Mouse (Mus musculus): ENCODE measurements around the gene Ttll7. TPM values are rescaled to one million over a fixed set of nuclear protein-coding genes. Genes with fewer than 3 reads are reported as not detected.

Ttll7 gene
- polyA plus RNA-seq, 1 experiment from 2014 or later, result 1.0 TPM

GRCm38 (mm10) chr3:146927311-146928015 is 75.3 kb downstream of the Ttll7 start:
- 93% methylated on average over 6 of the region's 6 CpGs for WGBS
- no peaks in the 10 kb centered on the region for H3K36me3 ChIP-seq
- DNase-seq (ENCODE audit: low spot score), result no peak
- H3K9me3 ChIP-seq (replicated peaks), result no peaks in the 10 kb centered on the region
- no peak overlapping the region for H3K4me3 ChIP-seq
- H3K27me3 ChIP-seq (ENCODE audit: low read depth, poor library complexity, severe bottlenecking), result no peaks in the 10 kb centered on the region
- no peak overlapping the region for H3K27ac ChIP-seq
- no peaks in the 10 kb centered on the region for H3K4me1 ChIP-seq

- Histone ChIP-seq H3K4me1 (peaks cover 3% of the 10 kb centered on the region; the same call in 1 of the 2 replicates), H3K27ac (no peak overlapping the region), H3K36me3 (no peaks in the 10 kb centered on the region), H3K9me3 (replicated peaks) (no peaks in the 10 kb centered on the region), H3K27me3 (ENCODE audit: low read depth, poor library complexity, severe bottlenecking) (no peaks in the 10 kb centered on the region), H3K4me3 (no peak overlapping the region)
- 93% methylated on average over 7 of the region's 7 CpGs for WGBS
- DNase-seq (ENCODE audit: low spot score), result no peak
Observed at GRCm38 (mm10) chr3:146928141-146928540, 76.0 kb downstream of the Ttll7 start.

- Histone ChIP-seq H3K4me1 (peaks cover 3% of the 10 kb centered on the region; the same call in 1 of the 2 replicates), H3K36me3 (no peaks in the 10 kb centered on the region), H3K4me3 (no peak overlapping the region), H3K9me3 (replicated peaks) (no peaks in the 10 kb centered on the region), H3K27ac (no peak overlapping the region), H3K27me3 (ENCODE audit: low read depth, poor library complexity, severe bottlenecking) (no peaks in the 10 kb centered on the region)
- DNase-seq (ENCODE audit: low spot score), result no peak
- WGBS, result 89% methylated on average over 5 of the region's 5 CpGs
Observed at GRCm38 (mm10) chr3:146929011-146929410, 76.8 kb downstream of the Ttll7 start.

GRCm38 (mm10) chr3:146931190-146931589 is 79.0 kb downstream of the Ttll7 start:
- 94% methylated on average over 9 of the region's 9 CpGs for WGBS
- Histone ChIP-seq H3K27me3 (ENCODE audit: low read depth, poor library complexity, severe bottlenecking) (no peaks in the 10 kb centered on the region), H3K4me1 (peaks cover 3% of the 10 kb centered on the region; the same call in 1 of the 2 replicates), H3K36me3 (no peaks in the 10 kb centered on the region), H3K27ac (no peak overlapping the region), H3K9me3 (replicated peaks) (no peaks in the 10 kb centered on the region), H3K4me3 (no peak overlapping the region)
- DNase-seq (ENCODE audit: low spot score), result no peak

GRCm38 (mm10) chr3:146932506-146932905 is 80.3 kb downstream of the Ttll7 start:
- Histone ChIP-seq H3K36me3 (no peaks in the 10 kb centered on the region), H3K27me3 (ENCODE audit: low read depth, poor library complexity, severe bottlenecking) (no peaks in the 10 kb centered on the region), H3K4me3 (no peak overlapping the region), H3K4me1 (peaks cover 3% of the 10 kb centered on the region; the same call in 1 of the 2 replicates), H3K27ac (no peak overlapping the region), H3K9me3 (replicated peaks) (no peaks in the 10 kb centered on the region)
- 83% methylated on average over 5 of the region's 5 CpGs for WGBS
- no peak for DNase-seq (ENCODE audit: low spot score)

GRCm38 (mm10) chr3:146936888-146937287 is 84.7 kb downstream of the Ttll7 start:
- peaks cover 8% of the 10 kb centered on the region; the same call in 1 of the 2 replicates for H3K4me1 ChIP-seq
- no peaks in the 10 kb centered on the region for H3K36me3 ChIP-seq
- no peak overlapping the region for H3K4me3 ChIP-seq
- H3K27ac ChIP-seq, result no peak overlapping the region
- no peak for DNase-seq (ENCODE audit: low spot score)
- peaks cover 14% of the 10 kb centered on the region; the same call in 1 of the 2 replicates for H3K27me3 ChIP-seq (ENCODE audit: low read depth, poor library complexity, severe bottlenecking)
- H3K9me3 ChIP-seq (replicated peaks), result no peaks in the 10 kb centered on the region
- WGBS, result 81% methylated on average over 4 of the region's 4 CpGs

GRCm38 (mm10) chr3:146939391-146940250 is 87.5 kb downstream of the Ttll7 start:
- 32% methylated on average over 21 of the region's 21 CpGs for WGBS
- peak overlapping the region; percentile 35; the same call in 1 of the 2 replicates for H3K4me3 ChIP-seq
- peak; percentile 50 for DNase-seq (ENCODE audit: low spot score)
- peaks cover 14% of the 10 kb centered on the region; the same call in 1 of the 2 replicates for H3K27me3 ChIP-seq (ENCODE audit: low read depth, poor library complexity, severe bottlenecking)
- H3K4me1 ChIP-seq, result peaks cover 5% of the 10 kb centered on the region; the same call in 1 of the 2 replicates
- H3K27ac ChIP-seq, result no peak overlapping the region
- H3K36me3 ChIP-seq, result no peaks in the 10 kb centered on the region
- no peaks in the 10 kb centered on the region for H3K9me3 ChIP-seq (replicated peaks)

- WGBS, result 92% methylated on average over 2 of the region's 2 CpGs
- H3K4me1 ChIP-seq, result peaks cover 5% of the 10 kb centered on the region; the same call in 1 of the 2 replicates
- no peak overlapping the region for H3K4me3 ChIP-seq
- H3K9me3 ChIP-seq (replicated peaks), result no peaks in the 10 kb centered on the region
- H3K36me3 ChIP-seq, result no peaks in the 10 kb centered on the region
- H3K27me3 ChIP-seq (ENCODE audit: low read depth, poor library complexity, severe bottlenecking), result peaks cover 14% of the 10 kb centered on the region; the same call in 1 of the 2 replicates
- H3K27ac ChIP-seq, result no peak overlapping the region
- no peak for DNase-seq (ENCODE audit: low spot score)
Observed at GRCm38 (mm10) chr3:146943101-146943500, 90.9 kb downstream of the Ttll7 start.

GRCm38 (mm10) chr3:146945342-146945741 is 93.2 kb downstream of the Ttll7 start:
- H3K36me3 ChIP-seq, result no peaks in the 10 kb centered on the region
- peaks cover 8% of the 10 kb centered on the region; the same call in 1 of the 2 replicates for H3K27me3 ChIP-seq (ENCODE audit: low read depth, poor library complexity, severe bottlenecking)
- H3K9me3 ChIP-seq (replicated peaks), result no peaks in the 10 kb centered on the region
- DNase-seq (ENCODE audit: low spot score), result no peak
- no peaks in the 10 kb centered on the region for H3K4me1 ChIP-seq
- H3K27ac ChIP-seq, result no peak overlapping the region
- no peak overlapping the region for H3K4me3 ChIP-seq
- 33% methylated on average over 2 of the region's 2 CpGs for WGBS

GRCm38 (mm10) chr3:146945887-146946286 is 93.7 kb downstream of the Ttll7 start:
- peak overlapping the region; percentile 70; the same call in 1 of the 2 replicates for H3K27ac ChIP-seq
- H3K27me3 ChIP-seq (ENCODE audit: low read depth, poor library complexity, severe bottlenecking), result 0 out of 2 replicates have a peak, but pooled peaks cover 3% of the 10 kb centered on the region
- peak overlapping the region; percentile 50 for H3K4me3 ChIP-seq
- H3K9me3 ChIP-seq (replicated peaks), result no peaks in the 10 kb centered on the region
- peak; percentile 73 for DNase-seq (ENCODE audit: low spot score)
- under 1% methylated on average over 13 of the region's 13 CpGs for WGBS
- no peaks in the 10 kb centered on the region for H3K36me3 ChIP-seq
- no peaks in the 10 kb centered on the region for H3K4me1 ChIP-seq

GRCm38 (mm10) chr3:146946641-146947040 is 94.5 kb downstream of the Ttll7 start:
- H3K4me3 ChIP-seq, result no peak overlapping the region
- WGBS, result 80% methylated on average over 8 of the region's 8 CpGs
- no peaks in the 10 kb centered on the region for H3K27me3 ChIP-seq (ENCODE audit: low read depth, poor library complexity, severe bottlenecking)
- no peak for DNase-seq (ENCODE audit: low spot score)
- no peak overlapping the region for H3K27ac ChIP-seq
- H3K36me3 ChIP-seq, result no peaks in the 10 kb centered on the region
- no peaks in the 10 kb centered on the region for H3K4me1 ChIP-seq
- no peaks in the 10 kb centered on the region for H3K9me3 ChIP-seq (replicated peaks)

- no peak for DNase-seq (ENCODE audit: low spot score)
- H3K9me3 ChIP-seq (replicated peaks), result no peaks in the 10 kb centered on the region
- no peak overlapping the region for H3K4me3 ChIP-seq
- H3K36me3 ChIP-seq, result no peaks in the 10 kb centered on the region
- WGBS, result 93% methylated on average over 8 of the region's 8 CpGs
- no peak overlapping the region for H3K27ac ChIP-seq
- H3K4me1 ChIP-seq, result 0 out of 2 replicates have a peak, but pooled peaks cover 2% of the 10 kb centered on the region
- H3K27me3 ChIP-seq (ENCODE audit: low read depth, poor library complexity, severe bottlenecking), result no peaks in the 10 kb centered on the region
Observed at GRCm38 (mm10) chr3:146956792-146957191, 104.6 kb downstream of the Ttll7 start.

- no peak overlapping the region for H3K4me3 ChIP-seq
- H3K27me3 ChIP-seq (ENCODE audit: low read depth, poor library complexity, severe bottlenecking), result no peaks in the 10 kb centered on the region
- H3K4me1 ChIP-seq, result no peaks in the 10 kb centered on the region
- no peaks in the 10 kb centered on the region for H3K36me3 ChIP-seq
- no peaks in the 10 kb centered on the region for H3K9me3 ChIP-seq (replicated peaks)
- H3K27ac ChIP-seq, result no peak overlapping the region
- DNase-seq (ENCODE audit: low spot score), result no peak
Observed at GRCm38 (mm10) chr3:146962838-146963237, 110.7 kb downstream of the Ttll7 start.

Data from limb, embryonic 10.5 days (tissue).